Mouse (Mus musculus): ENCODE measurements around the gene A730009L09Rik. TPM values are rescaled to one million over a fixed set of nuclear protein-coding genes. Genes with fewer than 3 reads are reported as not detected.

Gene A730009L09Rik
- polyA plus RNA-seq, 1 experiment from 2014 or later, result 0.41 TPM

Other genes with a start within 250 kb of the A730009L09Rik start
- 38.7 and 39.6 TPM in 2 replicates for gene Mrpl39, start 220.6 kb downstream of the A730009L09Rik start, polyA plus RNA-seq (2015; fragmentation: Nextera tagmentation; extraction: Ambion mirVana)